Mouse (Mus musculus) lung, embryonic 14.5 days (tissue): ENCODE measurements around the gene Gm3285. TPM values are rescaled to one million over a fixed set of nuclear protein-coding genes. Genes with fewer than 3 reads are reported as not detected.

Source experiments
- ATAC-seq: fragments of 200-750 bp; cut with Nextera tagmentation; 2 replicates; pipeline ENCODE4 v1.8.0; 2017; ENCODE audit warnings: mild to moderate bottlenecking, moderate TSS enrichment, moderate library complexity; ENCODE audit not compliant: insufficient read depth
- DNase-seq: peaks from one replicate; pipeline ENCODE4 v3.0.0-alpha.2; 2015
- H3K27ac ChIP-seq: fragments of 300-500 bp; sonication (generic); 2 replicates; pipeline ENCODE4 v1.5.1; 2014; ENCODE audit warnings: low read depth, mild to moderate bottlenecking, moderate library complexity
- H3K27me3 ChIP-seq: fragments of 300-500 bp; sonication (generic); 2 replicates; pipeline ENCODE4 v1.6.1; 2014; ENCODE audit warnings: low read length, control low read depth; ENCODE audit not compliant: insufficient read depth
- H3K36me3 ChIP-seq: fragments of 300-500 bp; sonication (generic); 2 replicates; pipeline ENCODE4 v1.6.1; 2014; ENCODE audit warnings: control low read depth; ENCODE audit not compliant: insufficient read depth
- H3K4me1 ChIP-seq: fragments of 300-500 bp; sonication (generic); 2 replicates; pipeline ENCODE4 v1.6.1; 2014; ENCODE audit warnings: antibody characterized with exemption, control low read depth; ENCODE audit not compliant: insufficient read depth
- H3K4me2 ChIP-seq: fragments of 300-500 bp; sonication (generic); 2 replicates; pipeline ENCODE4 v1.6.1; 2014; ENCODE audit warnings: mild to moderate bottlenecking
- H3K4me3 ChIP-seq: fragments of 300-500 bp; sonication (generic); 2 replicates; pipeline ENCODE4 v1.5.1; 2014; ENCODE audit warnings: low read depth, low read length
- H3K9ac ChIP-seq: fragments of 300-500 bp; sonication (generic); 2 replicates; pipeline ENCODE4 v1.6.1; 2014
- H3K9me3 ChIP-seq: fragments of 300-500 bp; sonication (generic); 2 replicates; pipeline ENCODE4 v1.6.1; 2016; ENCODE audit warnings: low read depth, low read length, control low read depth
- CTCF ChIP-seq: IDR thresholded peaks from 2 replicates; pipeline ENCODE4 v1.5.1; 2016; ENCODE audit warnings: antibody characterized with exemption, low read depth
- WGBS: fragments of 180-500 bp; shearing (Covaris S2); extraction: QIAGEN DNeasy Blood & Tissue Kit; methylation state at CpG from one replicate; pipeline ENCODE4 v1.1.7; 2014; 5-methylcytosine and 5-hydroxymethylcytosine counted together
- polyA plus RNA-seq: library from polyadenylated mRNA; unstranded; fragments of >200 nt; fragmentation: Nextera tagmentation; extraction: Ambion mirVana; gene quantifications from 2 replicates; pipeline ENCODE4 v1.2.1, GENCODE M21; 2014

The Gm3285 gene
- polyA plus RNA-seq, result not detected in 2 replicates

GRCm38 (mm10) chr10:77861675-77862074 lies at the start of gene Gm3285:
TSS of gene Gm3285 (plus strand) at chr10:77861975.
- Histone ChIP-seq H3K4me2 (no peak within 1 kb of the TSS), H3K36me3 (no peaks in the 10 kb centered on the region), H3K9me3 (no peaks in the 10 kb centered on the region; the same call in 1 of the 2 replicates), H3K9ac (no peak within 1 kb of the TSS), H3K27me3 (no peaks in the 10 kb centered on the region), H3K4me1 (0 out of 2 replicates have a peak, but pooled peaks cover 2% of the 10 kb centered on the region), H3K27ac (no peak within 1 kb of the TSS), H3K4me3 (no peak within 1 kb of the TSS)
- TF ChIP-seq CTCF, result no peak
- ATAC-seq (no peak), DNase-seq (no peak)
- WGBS, result 39% methylated on average over 7 of the region's 7 CpGs

DNA sequence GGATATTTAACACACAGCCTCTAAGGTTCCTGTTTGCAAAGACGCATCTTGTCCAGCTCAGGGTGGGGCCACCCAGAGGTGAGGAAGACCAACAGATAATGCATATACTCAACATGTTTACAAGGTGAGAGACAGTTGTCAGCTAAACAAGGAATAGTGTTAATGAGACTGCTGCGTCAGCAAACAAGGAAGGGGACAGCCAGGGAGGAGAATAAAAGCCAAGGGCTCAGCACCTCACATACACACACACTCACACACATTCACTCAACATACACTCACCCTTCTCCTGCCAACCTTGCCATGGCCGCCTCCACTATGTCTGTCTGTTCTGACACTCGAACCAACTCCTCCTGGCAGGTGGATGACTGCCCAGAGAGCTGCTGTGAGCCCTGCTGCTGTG lies 47.4 kb upstream of the Gm3285 start, which contains the start of gene Gm2696:
TSS of gene Gm2696 (plus strand) at position 301 of the 400 bp plus-strand sequence.
- H3K4me2 ChIP-seq, result no peak within 1 kb of the TSS
- TF ChIP-seq CTCF, result no peak
- no peaks in the 10 kb centered on the region for H3K9me3 ChIP-seq
- H3K27ac ChIP-seq, result no peak within 1 kb of the TSS
- no peak for DNase-seq
- no peak for ATAC-seq
- H3K4me1 ChIP-seq, result no peaks in the 10 kb centered on the region
- 24% methylated on average over 4 of the region's 4 CpGs for WGBS
- H3K9ac ChIP-seq, result no peak within 1 kb of the TSS
- H3K27me3 ChIP-seq, result no peaks in the 10 kb centered on the region
- H3K4me3 ChIP-seq, result no peak within 1 kb of the TSS
- no peaks in the 10 kb centered on the region for H3K36me3 ChIP-seq

GRCm38 (mm10) chr10:77815514-77815913 lies 46.3 kb upstream of the Gm3285 start:
- ATAC-seq (no peak), DNase-seq (peak; percentile 42)
- no peak overlapping the region for H3K4me3 ChIP-seq
- H3K36me3 ChIP-seq, result no peaks in the 10 kb centered on the region
- WGBS, result 25% methylated on average over 5 of the region's 5 CpGs
- TF ChIP-seq CTCF, result peak; percentile 76
- H3K27ac ChIP-seq, result no peak overlapping the region
- no peak overlapping the region for H3K4me2 ChIP-seq
- H3K9me3 ChIP-seq, result no peaks in the 10 kb centered on the region
- H3K4me1 ChIP-seq, result no peaks in the 10 kb centered on the region
- H3K9ac ChIP-seq, result no peak overlapping the region
- no peaks in the 10 kb centered on the region for H3K27me3 ChIP-seq

DNA sequence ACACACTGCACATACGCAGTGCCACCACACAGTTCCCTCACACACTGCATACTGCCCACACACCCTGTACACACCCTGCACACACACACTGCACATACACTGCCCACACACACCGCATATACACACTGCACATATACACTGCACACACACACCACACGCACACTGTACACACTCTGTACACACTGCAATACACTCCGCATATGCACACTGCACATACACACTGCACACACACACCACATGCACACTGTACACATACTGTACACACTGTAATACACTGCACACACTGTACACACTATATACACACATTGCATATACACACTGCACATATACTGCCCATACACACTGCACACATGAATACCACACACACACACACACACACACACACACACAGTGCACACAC lies 43.3 kb upstream of the Gm3285 start:
- 93% methylated on average over 4 of the region's 4 CpGs for WGBS
- TF ChIP-seq CTCF, result no peak
- Histone ChIP-seq H3K4me2 (no peak overlapping the region), H3K4me1 (no peaks in the 10 kb centered on the region), H3K36me3 (no peaks in the 10 kb centered on the region), H3K9me3 (no peaks in the 10 kb centered on the region), H3K27me3 (no peaks in the 10 kb centered on the region), H3K4me3 (no peak overlapping the region), H3K27ac (no peak overlapping the region), H3K9ac (no peak overlapping the region)
- no peak for DNase-seq
- ATAC-seq, result no peak

DNA sequence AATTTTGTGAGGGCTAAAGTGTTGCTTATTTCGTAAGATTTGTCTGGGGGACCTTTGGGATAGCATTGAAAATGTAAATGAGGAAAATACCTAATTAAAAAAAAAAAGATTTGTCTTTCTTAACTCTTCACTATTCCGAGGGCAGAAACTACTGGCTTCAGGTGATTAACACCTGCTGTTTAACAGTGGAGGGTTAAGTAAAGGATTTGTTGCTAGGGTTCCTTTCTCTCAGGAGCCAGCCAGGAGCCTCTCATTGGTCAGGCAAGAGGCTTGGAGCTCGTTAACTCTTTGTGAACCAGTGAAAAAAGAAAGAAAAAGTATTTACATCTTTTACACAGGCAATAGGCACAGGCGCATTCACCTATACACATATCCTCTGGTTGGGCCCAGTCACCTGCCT lies 42.6 kb upstream of the Gm3285 start:
- Histone ChIP-seq H3K4me2 (no peak overlapping the region), H3K36me3 (no peaks in the 10 kb centered on the region), H3K9ac (no peak overlapping the region), H3K4me1 (no peaks in the 10 kb centered on the region), H3K27me3 (no peaks in the 10 kb centered on the region), H3K27ac (no peak overlapping the region), H3K9me3 (no peaks in the 10 kb centered on the region), H3K4me3 (no peak overlapping the region)
- DNase-seq, result no peak
- WGBS, result 27% methylated on average over 4 of the region's 4 CpGs
- no peak for TF ChIP-seq CTCF
- ATAC-seq, result no peak

DNA sequence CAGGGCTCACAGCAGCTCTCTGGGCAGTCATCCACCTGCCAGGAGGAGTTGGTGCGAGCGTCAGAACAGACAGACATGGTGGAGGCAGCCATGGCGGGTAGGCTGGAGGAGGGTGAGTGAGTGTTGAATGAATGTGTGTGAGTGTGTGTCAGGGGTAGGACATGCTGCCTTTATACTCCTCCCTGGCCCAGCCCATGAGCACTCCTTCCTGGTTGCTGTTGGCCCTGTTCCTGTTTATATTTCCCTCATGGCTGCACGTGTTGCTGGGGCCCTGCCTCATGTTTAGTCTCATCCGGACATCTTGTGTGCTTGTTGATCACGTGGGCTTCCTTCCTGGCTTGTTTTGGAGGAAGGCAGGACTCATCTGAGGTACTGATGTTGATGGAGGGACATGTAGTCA lies 34.8 kb upstream of the Gm3285 start, which contains the start of gene Krtap10-4:
TSS of gene Krtap10-4 (minus strand) at position 145 of the 400 bp plus-strand sequence.
- Histone ChIP-seq H3K27ac (no peak within 1 kb of the TSS), H3K4me2 (no peak within 1 kb of the TSS), H3K4me1 (no peaks in the 10 kb centered on the region), H3K9ac (no peak within 1 kb of the TSS), H3K27me3 (no peaks in the 10 kb centered on the region), H3K4me3 (no peak within 1 kb of the TSS), H3K36me3 (no peaks in the 10 kb centered on the region), H3K9me3 (no peaks in the 10 kb centered on the region)
- DNase-seq (peak; percentile 31), ATAC-seq (peak; percentile 54; the same call in 1 of the 2 replicates)
- no peak for TF ChIP-seq CTCF
- WGBS, result 46% methylated on average over 6 of the region's 6 CpGs

DNA sequence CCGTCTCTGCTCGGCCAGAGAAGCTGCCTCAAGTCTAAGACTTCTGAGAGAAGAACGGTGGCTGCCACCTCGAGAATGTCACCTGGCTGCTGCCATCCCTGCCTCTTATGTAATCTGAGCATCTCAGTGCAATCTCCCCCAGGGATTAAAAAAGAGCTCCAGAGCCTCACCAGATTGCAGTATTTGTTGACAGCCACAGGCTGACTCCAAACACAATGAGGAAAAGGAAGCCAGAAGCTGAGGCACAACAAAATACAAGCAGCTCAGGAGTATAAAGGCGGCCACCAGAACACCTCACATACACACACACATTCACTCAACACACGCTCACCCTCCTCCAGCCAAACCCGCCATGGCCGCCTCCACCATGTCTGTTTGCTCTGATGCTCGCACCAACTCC lies 26.1 kb upstream of the Gm3285 start, which contains the start of gene Krtap10-10:
TSS of gene Krtap10-10 (plus strand) at position 301 of the 400 bp plus-strand sequence.
- no peak within 1 kb of the TSS for H3K4me3 ChIP-seq
- H3K9ac ChIP-seq, result no peak within 1 kb of the TSS
- no peak for DNase-seq
- ATAC-seq, result no peak
- H3K27me3 ChIP-seq, result no peaks in the 10 kb centered on the region
- TF ChIP-seq CTCF, result no peak
- H3K4me1 ChIP-seq, result no peaks in the 10 kb centered on the region
- 51% methylated on average over 9 of the region's 9 CpGs for WGBS
- no peak within 1 kb of the TSS for H3K27ac ChIP-seq
- no peaks in the 10 kb centered on the region for H3K9me3 ChIP-seq
- no peaks in the 10 kb centered on the region for H3K36me3 ChIP-seq
- H3K4me2 ChIP-seq, result no peak within 1 kb of the TSS

GRCm38 (mm10) chr10:77839006-77839405 lies 22.8 kb upstream of the Gm3285 start:
- H3K36me3 ChIP-seq, result no peaks in the 10 kb centered on the region
- 67% methylated on average over 6 of the region's 6 CpGs for WGBS
- H3K27ac ChIP-seq, result no peak overlapping the region
- H3K4me1 ChIP-seq, result no peaks in the 10 kb centered on the region
- ATAC-seq, result no peak
- H3K9me3 ChIP-seq, result no peaks in the 10 kb centered on the region
- no peak for TF ChIP-seq CTCF
- H3K4me2 ChIP-seq, result no peak overlapping the region
- H3K27me3 ChIP-seq, result no peaks in the 10 kb centered on the region
- H3K9ac ChIP-seq, result no peak overlapping the region
- H3K4me3 ChIP-seq, result no peak overlapping the region
- no peak for DNase-seq
